Mouse (Mus musculus) E14TG2a.4 (cell line): ENCODE measurements at regions not wholly inside any gene's neighbourhood (a gene's known extent, or its start where the extent isn't known, plus 50 kb on each side); places are given as distances from the start of the nearest gene placed in this dataset.

ENCODE experiments used
- CTCF ChIP-seq: conservative IDR thresholded peaks from 2 replicates; pipeline ENCODE4 v1.5.1; 2014; ENCODE audit warnings: low read length
- NANOG ChIP-seq: IDR thresholded peaks from 2 replicates; pipeline ENCODE4 v1.6.1; 2014; ENCODE audit warnings: borderline replicate concordance, low read length, mixed read lengths
- POU5F1 ChIP-seq: IDR thresholded peaks from 2 replicates; pipeline ENCODE4 v1.6.1; 2014; ENCODE audit warnings: low read length, borderline replicate concordance

DNA sequence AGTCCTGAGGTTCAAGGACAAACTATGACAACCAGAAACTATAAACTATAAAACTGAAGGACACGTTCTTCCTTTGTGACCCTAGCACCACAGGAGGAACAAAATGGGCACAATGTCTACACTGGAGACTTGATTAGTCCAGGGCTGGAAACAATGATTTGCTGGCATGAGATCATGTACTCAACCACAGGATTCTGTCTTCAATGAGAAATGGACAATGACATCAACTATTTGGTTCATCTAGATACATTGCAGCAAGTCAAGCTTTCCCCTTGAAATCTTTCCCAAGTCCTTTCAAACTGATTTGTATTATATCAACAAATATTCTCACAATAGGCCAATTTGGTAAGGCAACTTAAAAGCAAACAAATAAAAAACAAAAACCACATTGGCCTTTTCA is 98.6 kb upstream of the Fn1 start:
- TF ChIP-seq CTCF: no peak
- no peak for TF ChIP-seq POU5F1
- TF ChIP-seq NANOG: no peak
